Mouse (Mus musculus) adrenal gland (tissue): ENCODE data around the gene Mapk13.
"Not testable (repeated sequence)": the region's sequence is repeated elsewhere in the genome, so short reads cannot be mapped to it uniquely, and the experiment has no call there.

Source experiments
- intact Hi-C: fragments of 180-260 bp; cut with DNase I; formaldehyde crosslinking; loops from one replicate; pipeline ENCODE4 v1.15.1; 2025

Gene Mapk13

GRCm38 (mm10) chr17:28809175-28809831 is 40.2 kb downstream of the Mapk13 start:
- intact Hi-C loops: no loop called here

- intact Hi-C loops: no loop called here
Observed at GRCm38 (mm10) chr17:28812345-28812744, 43.2 kb downstream of the Mapk13 start.

- intact Hi-C loops: no loop called here
Observed at GRCm38 (mm10) chr17:28814529-28815097, 45.5 kb downstream of the Mapk13 start.

GRCm38 (mm10) chr17:28815384-28816004 is 46.4 kb downstream of the Mapk13 start:
- intact Hi-C loops: no loop called here

GRCm38 (mm10) chr17:28816326-28816725 is 47.2 kb downstream of the Mapk13 start:
- intact Hi-C loops: not testable (repeated sequence)

GRCm38 (mm10) chr17:28816875-28817811 is 48.0 kb downstream of the Mapk13 start:
- intact Hi-C loops: no loop called here

- intact Hi-C loops: no loop called here
Observed at GRCm38 (mm10) chr17:28820189-28820588, 51.1 kb downstream of the Mapk13 start.

- intact Hi-C loops: no loop called here
Observed at GRCm38 (mm10) chr17:28823004-28823745, 54.1 kb downstream of the Mapk13 start.

- intact Hi-C loops: no loop called here
Observed at GRCm38 (mm10) chr17:28823749-28824148, 54.7 kb downstream of the Mapk13 start.

- intact Hi-C loops: no loop called here
Observed at GRCm38 (mm10) chr17:28824896-28825295, 55.8 kb downstream of the Mapk13 start.

- intact Hi-C loops: no loop called here
Observed at GRCm38 (mm10) chr17:28825359-28826041, 56.4 kb downstream of the Mapk13 start.

- intact Hi-C loops: no loop called here
Observed at GRCm38 (mm10) chr17:28827665-28828231, 58.7 kb downstream of the Mapk13 start.

- intact Hi-C loops: no loop called here
Observed at GRCm38 (mm10) chr17:28829120-28829519, 60.0 kb downstream of the Mapk13 start.
